Mouse (Mus musculus): ENCODE measurements around the gene Hbq1b.
"Not testable (repeated sequence)": the region's sequence is repeated elsewhere in the genome, so short reads cannot be mapped to it uniquely, and the experiment has no call there.

GRCm38 (mm10) chr11:32286695-32287492, at the start of gene Hbq1b:
- TF ChIP-seq CTCF (IDR thresholded peaks at IDR 0.05; ENCODE audit: control insufficient read depth, insufficient read depth, insufficient read length) = peak; percentile 10
- TF ChIP-seq MAX (IDR thresholded peaks at IDR 0.05); USF1 (IDR thresholded peaks at IDR 0.05; ENCODE audit: low read depth); MYOG (IDR thresholded peaks at IDR 0.05; ENCODE audit: control insufficient read depth, extremely low read depth, insufficient read length); CEBPB (IDR thresholded peaks at IDR 0.05; ENCODE audit: low read depth); MYOD1 (IDR thresholded peaks at IDR 0.05; ENCODE audit: control insufficient read depth, insufficient read length, low read depth): not testable (repeated sequence)
